Mouse (Mus musculus): ENCODE measurements around the gene Dnajc22.

- TF ChIP-seq POLR2A (IDR thresholded peaks at IDR 0.05; ENCODE audit: extremely low read depth, insufficient read depth, low read length), result no peak
- no peak for TF ChIP-seq CTCF (IDR thresholded peaks at IDR 0.05; ENCODE audit: extremely low read depth, insufficient read depth, low read length)
Observed at GRCm38 (mm10) chr15:99095356-99095755, 2.4 kb downstream of the Dnajc22 start.

Data from cortical plate, adult 2 months (tissue).